Mouse (Mus musculus) lung, postnatal 0 days (tissue): ENCODE data around the gene Acadm.
A peak's percentile ranks its signal among the peaks of the same experiment; 100 is the strongest.

Experiments used
- CTCF ChIP-seq: IDR thresholded peaks from 2 replicates; pipeline ENCODE4 v1.5.1; 2016; ENCODE audit warnings: antibody characterized with exemption, mild to moderate bottlenecking
- EP300 ChIP-seq: IDR thresholded peaks from 2 replicates; pipeline ENCODE4 v1.6.1; 2016; ENCODE audit warnings: antibody characterized with exemption, mild to moderate bottlenecking, control low read depth

GRCm38 (mm10) chr3:153944335-153944990 lies at the start of gene Acadm:
- TF ChIP-seq CTCF (peak; percentile 11; the same call in 1 of the 2 replicates), EP300 (no peak)
